Mouse (Mus musculus): ENCODE data around the gene Alkal2. TPM values are rescaled to one million over a fixed set of nuclear protein-coding genes. Genes with fewer than 3 reads are reported as not detected.

The Alkal2 gene
- polyA plus RNA-seq, 1 experiment from 2014 or later: 14.4 TPM

GRCm38 (mm10) chr12:30908658-30909057 lies 24.5 kb downstream of the Alkal2 start:
- Histone ChIP-seq H3K4me1 (ENCODE audit: control insufficient read depth, insufficient read depth, low read length) (no peaks in the 10 kb centered on the region), H3K27me3 (ENCODE audit: control insufficient read depth, insufficient read depth, low read length) (no peaks in the 10 kb centered on the region), H3K36me3 (replicated peaks; ENCODE audit: control insufficient read depth, insufficient read depth, low read depth, low read length) (no peaks in the 10 kb centered on the region), H3K9ac (replicated peaks; ENCODE audit: low read length) (no peak overlapping the region), H3K4me3 (ENCODE audit: low read depth, low read length) (no peak overlapping the region), H3K4me2 (ENCODE audit: low read depth, low read length) (no peak overlapping the region), H3K9me3 (replicated peaks; ENCODE audit: control insufficient read depth, low read length) (no peaks in the 10 kb centered on the region), H3K27ac (replicated peaks; ENCODE audit: low read depth, low read length) (no peak overlapping the region)
- DNase-seq (ENCODE audit: low spot score) (no peak), ATAC-seq (replicated peaks; ENCODE audit: insufficient number of reproducible peaks, low FRiP score, low TSS enrichment, low read depth) (no peak)
- WGBS: 93% methylated on average over 1 of the region's 1 CpGs

GRCm38 (mm10) chr12:30909881-30910280 lies 25.8 kb downstream of the Alkal2 start:
- ATAC-seq (replicated peaks; ENCODE audit: insufficient number of reproducible peaks, low FRiP score, low TSS enrichment, low read depth) (no peak), DNase-seq (ENCODE audit: low spot score) (no peak)
- Histone ChIP-seq H3K27me3 (ENCODE audit: control insufficient read depth, insufficient read depth, low read length) (no peaks in the 10 kb centered on the region), H3K4me3 (ENCODE audit: low read depth, low read length) (no peak overlapping the region), H3K9ac (replicated peaks; ENCODE audit: low read length) (no peak overlapping the region), H3K27ac (replicated peaks; ENCODE audit: low read depth, low read length) (no peak overlapping the region), H3K4me1 (ENCODE audit: control insufficient read depth, insufficient read depth, low read length) (no peaks in the 10 kb centered on the region), H3K9me3 (replicated peaks; ENCODE audit: control insufficient read depth, low read length) (no peaks in the 10 kb centered on the region), H3K36me3 (replicated peaks; ENCODE audit: control insufficient read depth, insufficient read depth, low read depth, low read length) (no peaks in the 10 kb centered on the region), H3K4me2 (ENCODE audit: low read depth, low read length) (no peak overlapping the region)
- WGBS: 86% methylated on average over 2 of the region's 2 CpGs

- no peaks in the 10 kb centered on the region for H3K9me3 ChIP-seq (replicated peaks; ENCODE audit: control insufficient read depth, low read length)
- H3K27me3 ChIP-seq (ENCODE audit: control insufficient read depth, insufficient read depth, low read length): no peaks in the 10 kb centered on the region
- H3K4me1 ChIP-seq (ENCODE audit: control insufficient read depth, insufficient read depth, low read length): no peaks in the 10 kb centered on the region
- peak overlapping the region; percentile 74 for H3K4me3 ChIP-seq (ENCODE audit: low read depth, low read length)
- H3K27ac ChIP-seq (replicated peaks; ENCODE audit: low read depth, low read length): no peak overlapping the region
- 13% methylated on average over 8 of the region's 8 CpGs for WGBS
- no peaks in the 10 kb centered on the region for H3K36me3 ChIP-seq (replicated peaks; ENCODE audit: control insufficient read depth, insufficient read depth, low read depth, low read length)
- H3K9ac ChIP-seq (replicated peaks; ENCODE audit: low read length): peak overlapping the region; percentile 92
- peak overlapping the region; percentile 40 for H3K4me2 ChIP-seq (ENCODE audit: low read depth, low read length)
- ATAC-seq (replicated peaks; ENCODE audit: insufficient number of reproducible peaks, low FRiP score, low TSS enrichment, low read depth): no peak
- DNase-seq (ENCODE audit: low spot score): peak; percentile 13
Measured at GRCm38 (mm10) chr12:30910860-30911259, 26.7 kb downstream of the Alkal2 start.

GRCm38 (mm10) chr12:30911261-30912047 lies 27.3 kb downstream of the Alkal2 start, which contains the start of the genes Acp1 and Sh3yl1:
Gene Acp1, minus strand, starts transcription at chr12:30911589.
Gene Sh3yl1, plus strand, starts transcription at chr12:30911668.
- Histone ChIP-seq H3K36me3 (replicated peaks; ENCODE audit: control insufficient read depth, insufficient read depth, low read depth, low read length) (no peaks in the 10 kb centered on the region), H3K27ac (replicated peaks; ENCODE audit: low read depth, low read length) (no peak within 1 kb of the TSS), H3K9ac (replicated peaks; ENCODE audit: low read length) (peak within 1 kb of the TSS; percentile 92), H3K4me1 (ENCODE audit: control insufficient read depth, insufficient read depth, low read length) (no peaks in the 10 kb centered on the region), H3K4me2 (ENCODE audit: low read depth, low read length) (peak within 1 kb of the TSS; percentile 91), H3K9me3 (replicated peaks; ENCODE audit: control insufficient read depth, low read length) (no peaks in the 10 kb centered on the region), H3K4me3 (ENCODE audit: low read depth, low read length) (peak within 1 kb of the TSS; percentile 74), H3K27me3 (ENCODE audit: control insufficient read depth, insufficient read depth, low read length) (no peaks in the 10 kb centered on the region)
- under 1% methylated on average over 50 of the region's 52 CpGs for WGBS
- DNase-seq (ENCODE audit: low spot score): peak; percentile 95
- ATAC-seq (replicated peaks; ENCODE audit: insufficient number of reproducible peaks, low FRiP score, low TSS enrichment, low read depth): peak; percentile 98

GRCm38 (mm10) chr12:30912048-30912381 lies 27.9 kb downstream of the Alkal2 start:
- H3K4me3 ChIP-seq (ENCODE audit: low read depth, low read length): peak overlapping the region; percentile 74
- WGBS: 0% methylated on average over 16 of the region's 19 CpGs
- H3K4me1 ChIP-seq (ENCODE audit: control insufficient read depth, insufficient read depth, low read length): no peaks in the 10 kb centered on the region
- H3K4me2 ChIP-seq (ENCODE audit: low read depth, low read length): peak overlapping the region; percentile 91
- H3K9me3 ChIP-seq (replicated peaks; ENCODE audit: control insufficient read depth, low read length): no peaks in the 10 kb centered on the region
- ATAC-seq (replicated peaks; ENCODE audit: insufficient number of reproducible peaks, low FRiP score, low TSS enrichment, low read depth) (peak; percentile 76), DNase-seq (ENCODE audit: low spot score) (peak; percentile 45)
- H3K9ac ChIP-seq (replicated peaks; ENCODE audit: low read length): peak overlapping the region; percentile 62
- H3K27ac ChIP-seq (replicated peaks; ENCODE audit: low read depth, low read length): no peak overlapping the region
- no peaks in the 10 kb centered on the region for H3K27me3 ChIP-seq (ENCODE audit: control insufficient read depth, insufficient read depth, low read length)
- H3K36me3 ChIP-seq (replicated peaks; ENCODE audit: control insufficient read depth, insufficient read depth, low read depth, low read length): no peaks in the 10 kb centered on the region

GRCm38 (mm10) chr12:30912840-30913239 lies 28.7 kb downstream of the Alkal2 start:
- DNase-seq (ENCODE audit: low spot score) (no peak), ATAC-seq (replicated peaks; ENCODE audit: insufficient number of reproducible peaks, low FRiP score, low TSS enrichment, low read depth) (no peak)
- Histone ChIP-seq H3K4me1 (ENCODE audit: control insufficient read depth, insufficient read depth, low read length) (no peaks in the 10 kb centered on the region), H3K27me3 (ENCODE audit: control insufficient read depth, insufficient read depth, low read length) (no peaks in the 10 kb centered on the region), H3K4me3 (ENCODE audit: low read depth, low read length) (no peak overlapping the region), H3K36me3 (replicated peaks; ENCODE audit: control insufficient read depth, insufficient read depth, low read depth, low read length) (no peaks in the 10 kb centered on the region), H3K4me2 (ENCODE audit: low read depth, low read length) (no peak overlapping the region), H3K9me3 (replicated peaks; ENCODE audit: control insufficient read depth, low read length) (no peaks in the 10 kb centered on the region), H3K9ac (replicated peaks; ENCODE audit: low read length) (no peak overlapping the region), H3K27ac (replicated peaks; ENCODE audit: low read depth, low read length) (no peak overlapping the region)
- WGBS: 65% methylated on average over 3 of the region's 3 CpGs

GRCm38 (mm10) chr12:30922401-30922800 lies 38.3 kb downstream of the Alkal2 start:
- no peaks in the 10 kb centered on the region for H3K4me1 ChIP-seq (ENCODE audit: control insufficient read depth, insufficient read depth, low read length)
- no peaks in the 10 kb centered on the region for H3K36me3 ChIP-seq (replicated peaks; ENCODE audit: control insufficient read depth, insufficient read depth, low read depth, low read length)
- DNase-seq (ENCODE audit: low spot score): no peak
- no peaks in the 10 kb centered on the region for H3K27me3 ChIP-seq (ENCODE audit: control insufficient read depth, insufficient read depth, low read length)
- WGBS: 82% methylated on average over 3 of the region's 3 CpGs
- H3K4me2 ChIP-seq (ENCODE audit: low read depth, low read length): no peak overlapping the region
- H3K4me3 ChIP-seq (ENCODE audit: low read depth, low read length): no peak overlapping the region
- no peaks in the 10 kb centered on the region for H3K9me3 ChIP-seq (replicated peaks; ENCODE audit: control insufficient read depth, low read length)
- H3K27ac ChIP-seq (replicated peaks; ENCODE audit: low read depth, low read length): no peak overlapping the region
- ATAC-seq (replicated peaks; ENCODE audit: insufficient number of reproducible peaks, low FRiP score, low TSS enrichment, low read depth): no peak
- H3K9ac ChIP-seq (replicated peaks; ENCODE audit: low read length): no peak overlapping the region

GRCm38 (mm10) chr12:30928182-30928581 lies 44.1 kb downstream of the Alkal2 start:
- Histone ChIP-seq H3K4me1 (ENCODE audit: control insufficient read depth, insufficient read depth, low read length) (no peaks in the 10 kb centered on the region), H3K36me3 (replicated peaks; ENCODE audit: control insufficient read depth, insufficient read depth, low read depth, low read length) (no peaks in the 10 kb centered on the region), H3K9ac (replicated peaks; ENCODE audit: low read length) (no peak overlapping the region), H3K4me2 (ENCODE audit: low read depth, low read length) (no peak overlapping the region), H3K9me3 (replicated peaks; ENCODE audit: control insufficient read depth, low read length) (no peaks in the 10 kb centered on the region), H3K27ac (replicated peaks; ENCODE audit: low read depth, low read length) (no peak overlapping the region), H3K4me3 (ENCODE audit: low read depth, low read length) (no peak overlapping the region), H3K27me3 (ENCODE audit: control insufficient read depth, insufficient read depth, low read length) (no peaks in the 10 kb centered on the region)
- no peak for ATAC-seq (replicated peaks; ENCODE audit: insufficient number of reproducible peaks, low FRiP score, low TSS enrichment, low read depth)
- 81% methylated on average over 6 of the region's 6 CpGs for WGBS
- no peak for DNase-seq (ENCODE audit: low spot score)

Measured in embryonic facial prominence, embryonic 11.5 days (tissue).